Mouse (Mus musculus): ENCODE results near the gene Pknox1. TPM values are rescaled to one million over a fixed set of nuclear protein-coding genes. Genes with fewer than 3 reads are reported as not detected.
A peak's percentile ranks its signal among the peaks of the same experiment; 100 is the strongest.

The Pknox1 gene
- total RNA-seq, 1 experiment from 2014 or later, result 32.1 TPM

GRCm38 (mm10) chr17:31636277-31636941 is 71.9 kb downstream of the Pknox1 start:
- ATAC-seq (replicated peaks; ENCODE audit: insufficient number of reproducible peaks, low FRiP score, low TSS enrichment, poor library complexity, severe bottlenecking), result no peak; the same call in 1 of the 2 replicates

DNA sequence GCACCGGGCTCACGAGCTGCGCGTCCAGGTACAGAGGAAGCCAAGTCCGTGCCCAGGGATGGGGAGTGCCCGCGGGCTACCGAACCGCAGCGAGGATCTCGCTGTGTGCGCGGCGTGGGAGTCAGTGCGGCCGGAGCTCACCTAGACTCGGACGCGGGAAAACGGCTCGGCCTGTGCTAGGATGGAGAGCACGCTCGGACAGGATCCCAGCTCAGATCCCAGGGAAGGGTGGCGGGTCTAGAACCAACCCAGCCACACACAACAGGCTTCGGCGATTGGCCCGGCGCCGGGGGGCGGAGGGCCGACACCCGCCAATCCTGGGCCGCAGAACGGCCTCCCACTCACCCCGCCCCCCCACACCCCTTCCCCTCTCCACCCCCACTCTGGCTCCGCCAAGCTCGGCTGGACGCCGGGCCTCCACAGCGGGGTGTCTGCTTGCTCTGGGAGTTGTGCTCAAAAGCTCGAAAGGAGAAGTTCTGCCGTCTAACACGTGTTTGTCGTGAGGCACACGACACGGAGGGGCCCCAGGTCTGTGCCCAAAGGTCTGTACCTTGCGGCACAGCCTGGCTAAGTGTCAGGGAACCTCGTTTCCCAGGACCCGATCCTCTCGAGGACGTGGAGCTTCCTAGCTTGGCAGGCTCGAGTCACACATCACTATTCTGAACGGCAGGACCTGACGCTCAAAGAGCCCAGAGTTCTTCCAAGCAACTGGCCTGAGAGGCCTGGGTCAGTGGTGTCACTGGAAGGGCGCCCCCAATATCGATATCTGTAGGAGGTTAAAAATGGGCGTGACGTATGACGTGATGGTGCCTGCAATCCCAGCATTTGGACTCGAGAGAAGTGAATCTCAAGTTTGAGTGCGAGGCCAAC is 72.6 kb downstream of the Pknox1 start, which contains the start of gene Cbs:
TSS of gene Cbs (minus strand) at position 297 of the 870 bp plus-strand sequence.
- peak; percentile 44 for ATAC-seq (replicated peaks; ENCODE audit: insufficient number of reproducible peaks, low FRiP score, low TSS enrichment, poor library complexity, severe bottlenecking)

GRCm38 (mm10) chr17:31637866-31638570 is 73.5 kb downstream of the Pknox1 start:
- no peak for ATAC-seq (replicated peaks; ENCODE audit: insufficient number of reproducible peaks, low FRiP score, low TSS enrichment, poor library complexity, severe bottlenecking)

DNA sequence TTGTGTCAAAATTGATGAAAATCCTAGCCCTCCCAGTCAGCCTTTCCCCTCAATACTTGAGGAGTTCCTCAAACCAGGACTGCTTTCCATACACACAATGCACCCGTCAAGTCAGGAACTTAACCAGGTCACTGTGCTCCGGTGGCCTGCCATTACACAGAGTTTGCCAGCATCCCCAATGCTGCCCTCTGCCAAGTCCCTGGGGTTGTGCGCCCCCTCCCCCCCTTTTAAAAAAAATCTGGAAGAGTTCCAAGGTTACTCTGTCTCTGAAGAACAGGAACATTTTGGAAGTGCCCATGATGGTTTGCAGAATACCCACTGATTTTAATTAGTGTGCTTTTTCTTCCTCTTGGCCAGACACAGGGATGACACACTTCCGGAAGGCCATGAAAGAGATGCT is 75.1 kb downstream of the Pknox1 start:
- no peak for ATAC-seq (replicated peaks; ENCODE audit: insufficient number of reproducible peaks, low FRiP score, low TSS enrichment, poor library complexity, severe bottlenecking)

DNA sequence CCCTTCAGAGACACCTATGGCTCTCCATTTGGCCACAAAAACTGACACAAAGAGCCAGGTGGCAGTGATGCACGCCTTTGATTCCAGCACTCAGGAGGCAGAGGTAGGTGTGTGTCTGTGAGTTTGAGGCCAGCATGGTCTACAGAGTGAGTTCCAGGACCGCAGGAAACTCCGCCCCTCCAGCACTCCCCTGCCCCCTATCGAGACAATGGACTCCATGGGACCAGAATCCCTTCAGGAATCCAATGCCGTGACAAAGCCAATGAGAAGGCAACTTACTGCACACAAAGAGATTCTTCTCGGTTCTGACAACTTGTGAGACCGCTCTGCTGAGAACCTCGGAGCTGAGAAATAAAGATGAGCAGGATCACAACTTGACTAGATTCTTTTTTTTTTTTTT is 77.8 kb downstream of the Pknox1 start:
- no peak for ATAC-seq (replicated peaks; ENCODE audit: insufficient number of reproducible peaks, low FRiP score, low TSS enrichment, poor library complexity, severe bottlenecking)

DNA sequence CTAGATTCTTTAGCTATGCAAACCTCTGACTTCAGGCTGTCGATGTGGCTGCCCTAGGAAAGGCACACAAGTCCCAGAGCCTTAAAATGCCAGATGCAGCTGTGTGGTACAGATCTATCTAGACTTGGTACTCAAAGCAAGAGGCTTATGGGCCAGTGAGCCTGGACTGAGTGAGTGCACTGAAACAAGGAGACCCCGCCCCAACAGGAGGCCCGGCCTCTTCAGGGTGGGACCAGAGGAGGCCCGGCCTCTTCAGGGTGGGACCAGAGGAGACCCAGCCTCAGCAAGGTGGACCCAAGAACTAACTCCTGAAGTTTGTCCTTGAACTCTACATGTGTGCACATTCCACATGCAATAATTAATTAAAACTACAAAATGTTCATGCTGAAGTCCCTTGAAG is 78.4 kb downstream of the Pknox1 start:
- no peak for ATAC-seq (replicated peaks; ENCODE audit: insufficient number of reproducible peaks, low FRiP score, low TSS enrichment, poor library complexity, severe bottlenecking)

DNA sequence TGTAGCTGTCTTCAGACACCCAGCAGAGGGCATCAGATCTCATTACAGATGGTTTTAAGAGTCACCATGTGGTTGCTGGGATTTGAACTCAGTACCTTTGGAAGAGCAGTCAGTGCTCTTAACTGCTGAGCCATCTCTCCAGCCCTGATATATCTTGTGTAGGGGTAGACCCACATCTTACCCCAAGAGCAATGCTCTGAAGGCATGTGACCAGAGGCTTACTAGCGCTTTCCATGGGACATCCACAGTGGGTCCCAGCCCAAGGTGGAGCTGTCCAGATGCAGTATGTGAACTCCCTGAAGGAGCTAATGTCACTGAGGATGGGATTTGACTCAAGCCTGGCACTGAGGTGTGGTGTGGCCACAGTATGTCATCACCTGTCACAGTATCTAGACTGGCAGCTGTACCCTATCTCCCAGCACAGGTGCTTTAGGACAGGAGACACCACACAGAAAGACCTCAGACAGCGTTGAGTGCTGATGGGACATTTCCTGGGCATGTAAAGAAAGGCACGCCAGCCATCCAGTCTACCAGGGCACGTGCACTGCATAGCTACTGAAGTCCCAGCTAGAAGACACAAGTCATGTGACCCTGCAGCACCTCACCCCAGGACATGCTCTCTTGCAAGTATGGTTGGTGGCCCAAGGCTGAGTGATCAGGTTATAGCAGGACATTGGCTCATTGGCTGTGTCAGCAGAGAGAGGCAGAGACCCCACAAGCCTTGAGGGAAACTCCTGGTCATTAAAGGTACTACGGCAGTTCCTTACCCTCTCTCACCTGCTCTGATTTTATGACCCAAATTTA is 81.9 kb downstream of the Pknox1 start:
- no peak; the same call in 1 of the 2 replicates for ATAC-seq (replicated peaks; ENCODE audit: insufficient number of reproducible peaks, low FRiP score, low TSS enrichment, poor library complexity, severe bottlenecking)

GRCm38 (mm10) chr17:31652152-31652551 is 87.6 kb downstream of the Pknox1 start:
- no peak for ATAC-seq (replicated peaks; ENCODE audit: insufficient number of reproducible peaks, low FRiP score, low TSS enrichment, poor library complexity, severe bottlenecking)

DNA sequence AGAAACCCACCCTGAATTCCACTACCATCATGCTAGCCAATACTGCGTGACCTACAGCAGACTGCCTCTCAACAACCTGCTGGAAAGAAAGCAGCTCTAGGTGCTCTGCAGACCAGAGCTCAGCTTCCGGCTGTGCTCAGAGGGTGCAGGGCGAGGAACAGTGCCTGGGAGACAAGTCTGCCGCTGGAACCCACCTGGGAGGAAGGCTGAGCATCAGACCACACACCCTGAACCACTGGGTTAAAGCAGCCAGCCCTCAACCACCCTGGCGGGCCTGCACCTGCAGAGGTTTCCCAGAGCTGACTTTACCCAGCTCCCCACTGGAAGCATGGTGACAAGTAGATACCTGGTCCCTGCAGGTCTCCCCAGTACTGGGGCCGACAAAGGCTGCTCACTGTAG is 88.7 kb downstream of the Pknox1 start:
- ATAC-seq (replicated peaks; ENCODE audit: insufficient number of reproducible peaks, low FRiP score, low TSS enrichment, poor library complexity, severe bottlenecking), result no peak

GRCm38 (mm10) chr17:31655366-31655765 is 90.8 kb downstream of the Pknox1 start:
- no peak for ATAC-seq (replicated peaks; ENCODE audit: insufficient number of reproducible peaks, low FRiP score, low TSS enrichment, poor library complexity, severe bottlenecking)

DNA sequence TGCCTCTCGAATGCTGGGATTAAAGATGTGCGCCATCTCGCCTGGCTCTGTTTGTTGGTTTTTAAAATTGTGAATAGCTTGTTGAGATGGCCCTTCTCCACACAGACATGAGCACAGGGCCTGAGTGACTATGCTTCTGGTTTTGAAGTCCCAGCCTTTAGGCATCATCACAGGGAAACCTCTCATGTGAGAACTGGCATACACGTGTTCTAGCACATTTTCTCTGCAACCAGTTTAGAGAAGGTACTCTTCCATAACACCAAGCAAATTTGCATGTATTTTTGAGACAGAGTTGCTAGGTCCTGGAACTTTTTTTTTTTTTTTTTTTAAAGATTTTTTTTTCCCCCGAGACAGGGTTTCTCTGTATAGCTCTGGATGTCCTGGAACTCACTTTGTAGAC is 92.1 kb downstream of the Pknox1 start:
- ATAC-seq (replicated peaks; ENCODE audit: insufficient number of reproducible peaks, low FRiP score, low TSS enrichment, poor library complexity, severe bottlenecking), result no peak

Other genes starting within 250 kb of the Pknox1 start
- gene Pde9a, start 178.5 kb upstream of the Pknox1 start, total RNA-seq (2017), result not detected in 3 replicates
- gene Wdr4, start 44.8 kb upstream of the Pknox1 start, total RNA-seq (2017), result 4.3 to 6.1 TPM (median 5.3 TPM) in 3 replicates
- 166 to 246 TPM (median 210 TPM) in 3 replicates for gene Ndufv3, start 44.6 kb upstream of the Pknox1 start, total RNA-seq (2017)
- not detected in 3 replicates for gene Cbs, start 72.5 kb downstream of the Pknox1 start, total RNA-seq (2017)
- gene U2af1, start 94.2 kb downstream of the Pknox1 start, total RNA-seq (2017), result 159 to 195 TPM (median 172 TPM) in 3 replicates
- gene Cryaa, start 113.1 kb downstream of the Pknox1 start, total RNA-seq (2017), result not detected in 3 replicates

Measured in monocyte, adult 5-6 weeks (primary cell).